Mouse (Mus musculus): Measurements from ENCODE around the gene Ackr2. TPM values are rescaled to one million over a fixed set of nuclear protein-coding genes. Genes with fewer than 3 reads are reported as not detected.

Gene Ackr2
- polyA plus RNA-seq, 1 experiment from 2014 or later = 0.48 TPM

GRCm38 (mm10) chr9:121895392-121895993 is 2.7 kb upstream of the Ackr2 start:
- ATAC-seq (ENCODE audit: low FRiP score, low read depth) = no peak
- no peak overlapping the region for H3K27ac ChIP-seq
- H3K9me3 ChIP-seq = no peaks in the 10 kb centered on the region
- H3K4me1 ChIP-seq = peaks cover 2% of the 10 kb centered on the region; the same call in 1 of the 2 replicates
- H3K4me3 ChIP-seq = no peak overlapping the region
- WGBS = 73% methylated on average over 7 of the region's 7 CpGs
- H3K9ac ChIP-seq = no peak overlapping the region
- no peak overlapping the region for H3K4me2 ChIP-seq (replicated peaks)
- no peaks in the 10 kb centered on the region for H3K36me3 ChIP-seq
- no peaks in the 10 kb centered on the region for H3K27me3 ChIP-seq (replicated peaks)

DNA sequence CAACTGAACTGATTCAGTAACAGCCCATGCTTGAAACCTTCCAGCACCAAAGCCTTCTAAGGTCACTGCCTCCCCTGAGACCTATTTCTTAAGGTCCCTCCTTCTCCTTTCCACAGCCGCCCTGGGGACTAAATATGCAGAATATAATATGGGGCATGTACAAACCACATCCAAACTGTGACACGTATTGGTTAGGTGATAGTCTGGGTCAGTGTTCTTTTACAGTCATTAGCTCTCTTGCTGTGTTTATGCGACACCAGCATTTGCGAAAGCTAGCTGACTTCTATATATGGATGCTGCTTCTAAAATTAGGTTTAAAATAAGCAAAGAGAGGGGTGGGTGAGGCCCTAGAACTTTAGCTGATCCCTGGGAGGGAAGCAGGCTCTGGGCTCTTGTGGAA is 1.3 kb upstream of the Ackr2 start:
- H3K4me3 ChIP-seq = no peak overlapping the region
- H3K9ac ChIP-seq = no peak overlapping the region
- H3K4me2 ChIP-seq (replicated peaks) = no peak overlapping the region
- H3K27me3 ChIP-seq (replicated peaks) = no peaks in the 10 kb centered on the region
- H3K9me3 ChIP-seq = no peaks in the 10 kb centered on the region
- H3K27ac ChIP-seq = no peak overlapping the region
- ATAC-seq (ENCODE audit: low FRiP score, low read depth) = no peak
- no peaks in the 10 kb centered on the region for H3K4me1 ChIP-seq
- H3K36me3 ChIP-seq = no peaks in the 10 kb centered on the region
- WGBS = 86% methylated on average over 4 of the region's 4 CpGs

DNA sequence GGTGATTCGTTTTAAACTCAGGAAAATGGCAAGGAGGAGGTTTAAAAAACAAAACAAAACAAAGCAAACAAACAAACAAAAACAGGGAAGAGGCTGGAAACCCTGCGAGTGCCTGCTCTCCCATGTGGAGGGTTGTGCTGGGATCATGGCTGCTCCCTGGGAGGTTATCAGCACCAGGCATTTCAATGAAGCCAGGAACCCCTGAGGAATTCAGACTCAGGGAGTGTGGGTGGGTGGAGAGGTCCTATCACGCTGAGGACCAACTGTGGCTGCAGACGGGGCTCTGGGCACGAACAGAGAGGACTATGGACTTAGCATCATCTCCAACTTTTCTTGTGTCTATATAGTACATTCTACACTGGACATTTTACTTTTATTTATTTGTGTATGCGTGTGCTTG is 1.2 kb downstream of the Ackr2 start:
- WGBS = 71% methylated on average over 6 of the region's 6 CpGs
- ATAC-seq (ENCODE audit: low FRiP score, low read depth) = no peak
- H3K27me3 ChIP-seq (replicated peaks) = no peaks in the 10 kb centered on the region
- no peak overlapping the region for H3K4me2 ChIP-seq (replicated peaks)
- no peaks in the 10 kb centered on the region for H3K4me1 ChIP-seq
- no peak overlapping the region for H3K9ac ChIP-seq
- no peak overlapping the region for H3K4me3 ChIP-seq
- H3K27ac ChIP-seq = no peak overlapping the region
- no peaks in the 10 kb centered on the region for H3K36me3 ChIP-seq
- no peaks in the 10 kb centered on the region for H3K9me3 ChIP-seq

DNA sequence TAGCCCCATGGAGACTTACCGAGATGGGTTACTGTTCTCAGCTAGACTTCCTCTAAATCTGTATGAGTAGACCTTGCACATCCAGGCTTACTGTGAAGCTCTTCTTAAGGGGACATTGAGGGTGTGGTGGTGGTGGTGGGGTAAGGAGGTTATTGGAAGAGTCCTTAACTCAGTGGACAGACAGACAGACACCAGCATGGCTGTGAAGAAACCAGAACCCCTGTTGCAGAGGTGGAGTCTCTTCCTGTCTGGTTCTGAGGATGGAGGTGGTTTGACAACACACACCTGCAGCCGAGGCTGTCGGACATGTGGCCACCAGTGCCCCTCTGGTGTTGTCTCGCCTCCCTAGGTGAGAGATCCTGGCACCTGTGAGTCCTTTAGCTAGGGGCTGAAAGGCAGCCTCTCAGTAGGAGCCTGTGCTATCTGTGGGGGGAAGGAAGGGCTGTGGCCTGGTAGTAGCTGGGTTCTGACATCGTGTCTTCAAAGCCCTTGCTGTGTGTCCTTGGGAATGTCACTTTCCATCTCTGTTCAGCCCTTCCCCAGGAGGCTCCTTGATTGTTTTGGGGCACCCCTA is 2.2 kb downstream of the Ackr2 start:
- no peaks in the 10 kb centered on the region for H3K9me3 ChIP-seq
- no peaks in the 10 kb centered on the region for H3K27me3 ChIP-seq (replicated peaks)
- WGBS = 90% methylated on average over 5 of the region's 5 CpGs
- no peak overlapping the region for H3K9ac ChIP-seq
- no peak for ATAC-seq (ENCODE audit: low FRiP score, low read depth)
- no peak overlapping the region for H3K4me3 ChIP-seq
- H3K4me1 ChIP-seq = no peaks in the 10 kb centered on the region
- H3K27ac ChIP-seq = no peak overlapping the region
- no peak overlapping the region for H3K4me2 ChIP-seq (replicated peaks)
- H3K36me3 ChIP-seq = no peaks in the 10 kb centered on the region

- Histone ChIP-seq H3K27me3 (replicated peaks) (no peaks in the 10 kb centered on the region), H3K4me2 (replicated peaks) (no peak overlapping the region), H3K27ac (no peak overlapping the region), H3K9me3 (no peaks in the 10 kb centered on the region), H3K4me3 (no peak overlapping the region), H3K36me3 (no peaks in the 10 kb centered on the region), H3K9ac (no peak overlapping the region), H3K4me1 (no peaks in the 10 kb centered on the region)
- WGBS = 74% methylated on average over 5 of the region's 5 CpGs
- no peak for ATAC-seq (ENCODE audit: low FRiP score, low read depth)
Measured at GRCm38 (mm10) chr9:121901710-121902700, 3.9 kb downstream of the Ackr2 start.

- Histone ChIP-seq H3K9ac (no peak overlapping the region), H3K4me2 (replicated peaks) (no peak overlapping the region), H3K4me1 (no peaks in the 10 kb centered on the region), H3K9me3 (no peaks in the 10 kb centered on the region), H3K36me3 (no peaks in the 10 kb centered on the region), H3K27ac (no peak overlapping the region), H3K27me3 (replicated peaks) (no peaks in the 10 kb centered on the region), H3K4me3 (no peak overlapping the region)
- ATAC-seq (ENCODE audit: low FRiP score, low read depth) = no peak
- WGBS = 85% methylated on average over 8 of the region's 8 CpGs
Measured at GRCm38 (mm10) chr9:121903476-121904305, 5.5 kb downstream of the Ackr2 start.

- H3K9me3 ChIP-seq = no peaks in the 10 kb centered on the region
- no peak for ATAC-seq (ENCODE audit: low FRiP score, low read depth)
- H3K4me2 ChIP-seq (replicated peaks) = no peak overlapping the region
- H3K27me3 ChIP-seq (replicated peaks) = no peaks in the 10 kb centered on the region
- no peak overlapping the region for H3K27ac ChIP-seq
- no peak overlapping the region for H3K9ac ChIP-seq
- no peaks in the 10 kb centered on the region for H3K4me1 ChIP-seq
- WGBS = 87% methylated on average over 4 of the region's 4 CpGs
- H3K4me3 ChIP-seq = no peak overlapping the region
- H3K36me3 ChIP-seq = no peaks in the 10 kb centered on the region
Measured at GRCm38 (mm10) chr9:121904319-121904718, 6.2 kb downstream of the Ackr2 start.

DNA sequence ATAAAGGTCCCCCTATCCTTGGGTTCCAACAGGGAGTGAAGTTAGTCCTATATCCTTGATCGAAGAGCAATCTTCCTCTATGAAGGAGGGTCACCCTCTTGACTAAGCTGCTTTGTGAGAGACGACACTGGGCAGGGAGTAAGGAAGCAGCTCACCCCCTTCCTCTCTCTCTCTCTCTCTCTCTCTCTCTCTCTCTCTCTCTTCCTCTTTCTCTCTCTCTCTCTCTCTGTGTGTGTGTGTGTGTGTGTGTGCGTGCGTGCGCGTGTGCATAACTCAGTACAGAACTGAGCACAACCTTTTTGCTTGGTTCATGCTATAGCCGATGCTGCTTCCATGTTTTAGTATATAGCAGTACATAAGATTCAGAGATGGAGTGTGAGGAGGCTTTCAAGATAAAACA is 6.8 kb downstream of the Ackr2 start:
- Histone ChIP-seq H3K4me3 (no peak overlapping the region), H3K4me1 (no peaks in the 10 kb centered on the region), H3K27me3 (replicated peaks) (no peaks in the 10 kb centered on the region), H3K9ac (no peak overlapping the region), H3K27ac (no peak overlapping the region), H3K36me3 (no peaks in the 10 kb centered on the region), H3K4me2 (replicated peaks) (no peak overlapping the region), H3K9me3 (no peaks in the 10 kb centered on the region)
- ATAC-seq (ENCODE audit: low FRiP score, low read depth) = no peak
- 95% methylated on average over 7 of the region's 7 CpGs for WGBS

DNA sequence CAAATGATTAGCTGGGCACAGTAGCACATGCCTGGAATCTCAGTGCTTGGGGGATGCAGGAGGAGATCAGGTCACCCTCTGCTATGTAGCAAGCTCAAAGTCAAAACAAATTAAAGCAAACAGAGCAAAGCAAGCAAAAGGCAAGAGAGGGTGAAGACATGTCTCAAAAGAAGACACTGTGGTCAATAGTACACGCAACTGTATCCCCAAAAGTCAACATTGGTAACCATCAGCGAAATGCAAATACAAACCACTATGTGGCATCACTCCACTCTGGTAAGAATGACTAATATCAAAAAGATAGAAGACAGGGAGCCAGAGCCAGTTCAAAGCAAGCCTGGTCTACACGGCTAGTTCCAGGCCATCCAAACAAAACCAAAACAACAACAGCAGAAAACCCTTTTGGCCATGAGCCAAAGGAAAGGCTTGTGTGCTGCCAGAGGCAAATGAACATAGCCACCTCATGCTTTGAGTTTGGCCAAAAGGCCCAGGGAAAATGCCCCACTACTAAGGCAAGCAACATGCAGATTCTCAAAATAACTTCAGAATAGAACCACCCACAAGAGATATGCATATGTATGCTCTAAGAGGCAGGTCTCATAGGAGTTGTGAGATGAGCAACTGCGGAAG is 7.5 kb downstream of the Ackr2 start:
- H3K4me2 ChIP-seq (replicated peaks) = no peak overlapping the region
- H3K4me3 ChIP-seq = no peak overlapping the region
- no peak for ATAC-seq (ENCODE audit: low FRiP score, low read depth)
- 89% methylated on average over 4 of the region's 4 CpGs for WGBS
- H3K9ac ChIP-seq = no peak overlapping the region
- no peak overlapping the region for H3K27ac ChIP-seq
- H3K4me1 ChIP-seq = no peaks in the 10 kb centered on the region
- H3K27me3 ChIP-seq (replicated peaks) = no peaks in the 10 kb centered on the region
- H3K36me3 ChIP-seq = no peaks in the 10 kb centered on the region
- H3K9me3 ChIP-seq = no peaks in the 10 kb centered on the region

DNA sequence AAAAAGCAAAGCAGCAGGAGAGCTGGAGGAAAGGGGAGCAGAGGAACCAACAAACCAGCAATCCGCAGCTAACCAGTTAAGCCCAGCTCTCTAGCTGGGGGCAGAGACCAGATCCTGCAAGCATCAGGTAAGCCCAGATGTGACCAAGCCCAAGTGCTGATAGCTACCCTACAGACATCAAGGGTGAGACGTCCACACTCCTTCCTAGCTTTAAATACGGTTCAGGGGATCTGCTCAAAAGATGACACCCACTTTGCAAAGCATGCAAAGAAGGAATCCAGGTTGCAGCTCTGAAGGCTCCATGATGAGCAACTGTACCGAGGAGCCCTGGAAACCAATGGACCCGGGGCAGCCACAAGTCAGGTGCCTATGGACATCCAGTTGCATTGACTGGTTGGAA is 8.3 kb downstream of the Ackr2 start:
- no peak overlapping the region for H3K9ac ChIP-seq
- H3K4me3 ChIP-seq = no peak overlapping the region

DNA sequence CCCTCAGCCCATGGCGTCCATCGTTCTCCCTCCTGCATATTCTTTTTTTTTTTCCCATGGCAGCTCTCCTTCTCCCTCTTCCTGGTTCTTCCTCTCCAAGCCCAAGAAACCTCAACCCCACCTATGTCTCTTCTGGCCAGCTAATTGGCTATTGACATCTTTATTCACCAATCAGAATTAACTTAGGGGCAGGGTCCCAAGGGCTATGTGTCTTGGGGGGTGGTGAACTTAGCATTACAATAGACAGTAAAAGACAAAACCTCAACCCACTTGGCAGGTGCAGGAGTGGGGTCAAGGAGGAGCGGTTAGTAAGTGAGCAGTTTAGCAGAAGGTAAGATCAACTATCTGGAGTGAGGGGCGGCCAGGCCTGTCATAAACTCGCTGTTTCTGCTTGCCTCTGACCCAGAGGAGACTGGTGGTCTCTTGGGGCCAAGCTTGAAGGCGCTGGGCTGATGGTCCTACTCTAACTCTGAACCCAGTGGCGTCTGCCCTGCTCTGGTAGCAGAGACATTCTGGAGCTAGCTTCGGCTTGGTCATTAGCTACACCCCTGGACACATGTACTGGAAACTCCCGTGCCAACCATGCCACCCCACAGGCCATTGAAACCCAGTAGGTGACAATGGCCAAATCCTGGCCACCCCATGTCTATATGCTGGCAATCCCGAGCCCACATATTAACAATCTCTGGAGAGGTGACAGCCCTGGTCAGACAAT is 9.4 kb downstream of the Ackr2 start:
- Histone ChIP-seq H3K4me3 (no peak overlapping the region), H3K4me2 (replicated peaks) (no peak overlapping the region), H3K9me3 (no peaks in the 10 kb centered on the region), H3K36me3 (no peaks in the 10 kb centered on the region), H3K4me1 (no peaks in the 10 kb centered on the region), H3K27ac (no peak overlapping the region), H3K9ac (no peak overlapping the region), H3K27me3 (replicated peaks) (no peaks in the 10 kb centered on the region)
- ATAC-seq (ENCODE audit: low FRiP score, low read depth) = no peak
- WGBS = 70% methylated on average over 10 of the region's 10 CpGs

More for the DNA sequence above, 8.3 kb downstream of the Ackr2 start:
- no peak for ATAC-seq (ENCODE audit: low FRiP score, low read depth)
- H3K4me1 ChIP-seq = no peaks in the 10 kb centered on the region
- no peak overlapping the region for H3K4me2 ChIP-seq (replicated peaks)
- no peaks in the 10 kb centered on the region for H3K27me3 ChIP-seq (replicated peaks)
- no peaks in the 10 kb centered on the region for H3K36me3 ChIP-seq
- WGBS = 90% methylated on average over 5 of the region's 5 CpGs
- no peak overlapping the region for H3K27ac ChIP-seq
- H3K9me3 ChIP-seq = no peaks in the 10 kb centered on the region
